Mouse (Mus musculus) ES-E14 (cell line): ENCODE data around the gene Tanc1.

ENCODE experiments used
- CHD2 ChIP-seq: IDR thresholded peaks from 2 replicates; pipeline ENCODE4 v1.6.1; 2014; ENCODE audit warnings: mild to moderate bottlenecking, low read depth, low read length, inconsistent platforms
- MAFK ChIP-seq: IDR thresholded peaks from 2 replicates; pipeline ENCODE4 v1.6.1; 2014; ENCODE audit warnings: mild to moderate bottlenecking, low read depth, low read length, inconsistent platforms; ENCODE audit not compliant: insufficient read depth
- ZNF384 ChIP-seq: IDR thresholded peaks from 2 replicates; pipeline ENCODE4 v1.6.1; 2012; ENCODE audit warnings: low read depth, low read length, inconsistent platforms

DNA sequence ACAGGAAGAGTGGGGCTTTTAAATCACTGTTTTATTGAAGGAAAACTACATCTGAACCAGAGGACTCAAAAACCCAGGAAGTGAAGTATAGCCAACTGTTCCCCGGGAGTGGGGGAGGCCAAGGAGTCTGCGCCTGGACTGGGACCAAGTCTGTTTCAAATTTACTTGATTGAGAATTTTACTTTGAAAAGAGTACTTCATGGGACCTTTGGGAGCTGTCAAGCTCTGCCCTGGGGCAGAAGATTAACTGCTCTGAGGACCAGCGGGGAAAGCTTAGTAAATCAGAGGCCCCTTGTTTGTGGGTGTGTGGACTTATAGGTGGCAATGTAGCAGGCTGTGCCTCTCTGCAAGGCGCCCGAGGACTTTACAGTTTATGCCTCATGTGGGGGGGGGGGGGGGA, 49.1 kb upstream of the Tanc1 start:
- no peak for TF ChIP-seq ZNF384
- TF ChIP-seq CHD2 = no peak
- TF ChIP-seq MAFK = no peak
